Mouse (Mus musculus): ENCODE results near the gene Mcf2l.
A peak's percentile ranks its signal among the peaks of the same experiment; 100 is the strongest.

Gene Mcf2l

GRCm38 (mm10) chr8:12912011-12912410 lies 38.4 kb downstream of the Mcf2l start:
- no peak for DNase-seq (ENCODE audit: low read depth, low spot score)

GRCm38 (mm10) chr8:12915187-12916006 lies 41.8 kb downstream of the Mcf2l start:
- DNase-seq (ENCODE audit: low read depth, low spot score), result peak; percentile 32

- no peak for DNase-seq (ENCODE audit: low read depth, low spot score)
These were observed 42.7 kb downstream of the Mcf2l start for GRCm38 (mm10) chr8:12916156-12916900.

- no peak for DNase-seq (ENCODE audit: low read depth, low spot score)
These were observed 43.4 kb downstream of the Mcf2l start for GRCm38 (mm10) chr8:12917029-12917428.

GRCm38 (mm10) chr8:12917831-12918230 lies 44.2 kb downstream of the Mcf2l start:
- no peak for DNase-seq (ENCODE audit: low read depth, low spot score)

- no peak for DNase-seq (ENCODE audit: low read depth, low spot score)
These were observed 47.0 kb downstream of the Mcf2l start for GRCm38 (mm10) chr8:12920599-12920998.

- DNase-seq (ENCODE audit: low read depth, low spot score), result no peak
These were observed 51.4 kb downstream of the Mcf2l start for GRCm38 (mm10) chr8:12925051-12925450.

- no peak for DNase-seq (ENCODE audit: low read depth, low spot score)
These were observed 52.4 kb downstream of the Mcf2l start for GRCm38 (mm10) chr8:12925941-12926381.

- peak; percentile 64 for DNase-seq (ENCODE audit: low read depth, low spot score)
These were observed 53.8 kb downstream of the Mcf2l start for GRCm38 (mm10) chr8:12927204-12927983.

- DNase-seq (ENCODE audit: low read depth, low spot score), result no peak
These were observed 54.4 kb downstream of the Mcf2l start for GRCm38 (mm10) chr8:12928033-12928432.

GRCm38 (mm10) chr8:12928931-12929330 lies 55.3 kb downstream of the Mcf2l start:
- no peak for DNase-seq (ENCODE audit: low read depth, low spot score)

- DNase-seq (ENCODE audit: low read depth, low spot score), result no peak
These were observed 56.7 kb downstream of the Mcf2l start for GRCm38 (mm10) chr8:12930290-12930689.

- no peak for DNase-seq (ENCODE audit: low read depth, low spot score)
These were observed 57.8 kb downstream of the Mcf2l start for GRCm38 (mm10) chr8:12931426-12931825.

GRCm38 (mm10) chr8:12932520-12932919 lies 58.9 kb downstream of the Mcf2l start:
- no peak for DNase-seq (ENCODE audit: low read depth, low spot score)

GRCm38 (mm10) chr8:12933765-12934164 lies 60.2 kb downstream of the Mcf2l start:
- DNase-seq (ENCODE audit: low read depth, low spot score), result no peak

- no peak for DNase-seq (ENCODE audit: low read depth, low spot score)
These were observed 60.9 kb downstream of the Mcf2l start for GRCm38 (mm10) chr8:12934453-12935043.

GRCm38 (mm10) chr8:12940549-12940948 lies 66.9 kb downstream of the Mcf2l start:
- no peak for DNase-seq (ENCODE audit: low read depth, low spot score)

GRCm38 (mm10) chr8:12941161-12941926 lies 67.7 kb downstream of the Mcf2l start:
- no peak for DNase-seq (ENCODE audit: low read depth, low spot score)

- DNase-seq (ENCODE audit: low read depth, low spot score), result peak; percentile 85
These were observed 74.3 kb downstream of the Mcf2l start for GRCm38 (mm10) chr8:12947604-12948573.

GRCm38 (mm10) chr8:12948574-12948961 lies 75.0 kb downstream of the Mcf2l start:
- no peak for DNase-seq (ENCODE audit: low read depth, low spot score)
